Mouse (Mus musculus): ENCODE data around the gene 6030468B19Rik.

GRCm38 (mm10) chr11:117848985-117849671, 51.7 kb downstream of the 6030468B19Rik start, which contains the start of gene Birc5:
- peak; percentile 32; the same call in 1 of the 2 replicates for TF ChIP-seq CTCF (IDR thresholded peaks at IDR 0.05)
- peak; percentile 90; the same call in 1 of the 2 replicates for TF ChIP-seq EP300 (IDR thresholded peaks at IDR 0.05; ENCODE audit: insufficient read depth, low read depth, low read length)

All from heart, adult 2 months (tissue).